Mouse (Mus musculus) C2C12 (cell line): Measurements from ENCODE around the gene Ces2g. TPM values are rescaled to one million over a fixed set of nuclear protein-coding genes. Genes with fewer than 3 reads are reported as not detected.

Source experiments
- H3K27me3 ChIP-seq: one replicate; pipeline ENCODE4 v1.6.1; 2011; ENCODE audit not compliant: control insufficient read depth, insufficient read depth, insufficient read length
- H3K36me3 ChIP-seq: one replicate; pipeline ENCODE4 v1.6.1; 2011; ENCODE audit not compliant: control insufficient read depth, insufficient read depth
- H3K4me3 ChIP-seq: one replicate; pipeline ENCODE4 v1.5.1; 2011; ENCODE audit warnings: mild to moderate bottlenecking, control low read depth; ENCODE audit not compliant: poor library complexity, insufficient read depth, severe bottlenecking
- H3K79me2 ChIP-seq: one replicate; pipeline ENCODE4 v1.6.1; 2011; ENCODE audit not compliant: control insufficient read depth, insufficient read depth
- H3K79me3 ChIP-seq: one replicate; pipeline ENCODE4 v1.6.1; 2011; ENCODE audit warnings: low read depth, control low read depth
- H3ac ChIP-seq: one replicate; pipeline ENCODE3; 2011; ENCODE audit warnings: low read depth; ENCODE audit not compliant: control insufficient read depth, insufficient read length
- CEBPB ChIP-seq: IDR thresholded peaks from one replicate; pipeline ENCODE4 v1.6.1; 2011; ENCODE audit warnings: low read depth, mild to moderate bottlenecking, control low read depth, moderate library complexity
- CTCF ChIP-seq: IDR thresholded peaks from one replicate; pipeline ENCODE4 v1.5.1; 2011; ENCODE audit not compliant: control insufficient read depth, insufficient read depth, insufficient read length
- FOSL1 ChIP-seq: IDR thresholded peaks from one replicate; pipeline ENCODE4 v1.8.0; 2011; ENCODE audit warnings: mild to moderate bottlenecking, low read length; ENCODE audit not compliant: poor library complexity, insufficient read depth, severe bottlenecking
- MAX ChIP-seq: IDR thresholded peaks from one replicate; pipeline ENCODE4 v1.6.1; 2011; ENCODE audit warnings: mild to moderate bottlenecking, control low read depth
- MYOD1 ChIP-seq: IDR thresholded peaks from one replicate; pipeline ENCODE4 v1.6.1; 2011; ENCODE audit warnings: low read depth; ENCODE audit not compliant: control insufficient read depth, insufficient read length
- MYOG ChIP-seq: IDR thresholded peaks from one replicate; pipeline ENCODE4 v1.6.1; 2011; ENCODE audit not compliant: control insufficient read depth, insufficient read length; ENCODE audit errors: extremely low read depth
- USF1 ChIP-seq: IDR thresholded peaks from one replicate; pipeline ENCODE4 v1.6.1; 2011; ENCODE audit warnings: low read depth, mild to moderate bottlenecking, control low read depth, moderate library complexity
- polyA plus RNA-seq: library from polyadenylated mRNA; unstranded; fragments of >200 nt; fragmentation: generic; extraction: Trizol; gene quantifications from one replicate; pipeline ENCODE4 v1.2.1, GENCODE M21; 2012; ENCODE audit warnings: missing spikeins

Gene Ces2g
- polyA plus RNA-seq, 1 experiment = 0.08 TPM

- TF ChIP-seq MAX = no peak
- TF ChIP-seq MYOG = no peak
- TF ChIP-seq CTCF = no peak
- no peak for TF ChIP-seq FOSL1
- TF ChIP-seq USF1 = no peak
- TF ChIP-seq MYOD1 = no peak
- TF ChIP-seq CEBPB = no peak
- Histone ChIP-seq H3K36me3 (no peaks in the 10 kb centered on the region), H3K4me3 (no peak overlapping the region)
Measured at GRCm38 (mm10) chr8:104962229-104962901, 847 bp downstream of the Ces2g start.

GRCm38 (mm10) chr8:104963375-104963894 is 1.9 kb downstream of the Ces2g start:
- no peaks in the 10 kb centered on the region for H3K27me3 ChIP-seq
- H3K79me2 ChIP-seq = no peaks in the 10 kb centered on the region
- H3K4me3 ChIP-seq = no peak overlapping the region
- TF ChIP-seq CEBPB = no peak
- no peak overlapping the region for H3ac ChIP-seq
- H3K79me3 ChIP-seq = no peaks in the 10 kb centered on the region
- H3K36me3 ChIP-seq = no peaks in the 10 kb centered on the region

More at GRCm38 (mm10) chr8:104962229-104962901, 847 bp downstream of the Ces2g start:
- no peak overlapping the region for H3ac ChIP-seq
- H3K79me3 ChIP-seq = no peaks in the 10 kb centered on the region
- H3K79me2 ChIP-seq = no peaks in the 10 kb centered on the region
- no peaks in the 10 kb centered on the region for H3K27me3 ChIP-seq

DNA sequence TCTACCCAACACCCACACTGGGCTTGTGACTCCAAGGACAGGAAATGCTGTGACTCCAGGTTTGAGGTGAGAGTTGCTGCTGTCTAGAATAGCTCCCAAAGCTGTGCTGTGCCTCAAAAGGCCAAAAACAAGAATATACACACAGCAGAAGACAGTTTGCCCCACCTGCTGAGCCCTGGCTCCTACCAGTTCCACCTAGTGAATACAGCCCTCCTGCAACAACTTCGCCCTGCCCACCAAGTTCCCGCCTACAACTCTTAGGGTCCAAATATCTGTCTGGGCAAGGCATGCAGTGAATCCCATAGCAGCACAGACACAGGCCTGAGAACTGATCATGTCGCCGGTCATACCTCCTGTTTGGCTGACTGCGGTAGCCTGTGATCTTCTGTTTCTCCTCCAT is 22.6 kb downstream of the Ces2g start:
- Histone ChIP-seq H3K79me3 (no peaks in the 10 kb centered on the region), H3K27me3 (no peaks in the 10 kb centered on the region), H3K36me3 (no peaks in the 10 kb centered on the region), H3K4me3 (no peak overlapping the region), H3ac (no peak overlapping the region), H3K79me2 (no peaks in the 10 kb centered on the region)
- no peak for TF ChIP-seq FOSL1
- TF ChIP-seq MYOG = no peak
- TF ChIP-seq CTCF = no peak
- TF ChIP-seq CEBPB = no peak
- no peak for TF ChIP-seq USF1
- no peak for TF ChIP-seq MYOD1
- no peak for TF ChIP-seq MAX

DNA sequence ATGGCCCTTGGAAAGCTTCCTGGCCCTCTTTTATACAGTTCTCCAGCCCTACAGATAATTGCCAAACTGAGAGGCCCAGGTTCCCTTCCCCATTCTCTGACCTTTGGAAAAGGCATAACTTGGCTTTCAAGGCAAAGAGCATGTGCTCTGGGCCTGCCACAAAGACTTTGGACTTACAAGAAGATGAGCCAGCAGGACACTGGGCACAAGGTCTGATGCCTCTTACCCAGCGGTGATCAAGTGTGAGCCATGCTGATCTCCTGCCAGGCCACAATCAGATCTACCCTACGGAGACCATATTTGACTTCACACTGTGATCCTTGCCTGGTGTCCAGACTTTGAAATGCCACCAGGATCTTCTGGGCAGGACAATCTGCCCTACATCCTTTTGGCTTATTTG is 23.4 kb downstream of the Ces2g start:
- Histone ChIP-seq H3ac (no peak overlapping the region), H3K36me3 (no peaks in the 10 kb centered on the region), H3K4me3 (no peak overlapping the region), H3K27me3 (no peaks in the 10 kb centered on the region), H3K79me3 (no peaks in the 10 kb centered on the region), H3K79me2 (no peaks in the 10 kb centered on the region)
- TF ChIP-seq CEBPB = no peak
- no peak for TF ChIP-seq MYOD1
- no peak for TF ChIP-seq USF1
- no peak for TF ChIP-seq CTCF
- no peak for TF ChIP-seq MAX
- TF ChIP-seq MYOG = no peak
- no peak for TF ChIP-seq FOSL1

GRCm38 (mm10) chr8:104998191-104998590 is 36.7 kb downstream of the Ces2g start:
- Histone ChIP-seq H3ac (no peak overlapping the region), H3K79me2 (no peaks in the 10 kb centered on the region), H3K79me3 (no peaks in the 10 kb centered on the region), H3K4me3 (no peak overlapping the region), H3K36me3 (no peaks in the 10 kb centered on the region), H3K27me3 (no peaks in the 10 kb centered on the region)
- no peak for TF ChIP-seq USF1
- TF ChIP-seq MAX = no peak
- TF ChIP-seq MYOD1 = no peak
- no peak for TF ChIP-seq CEBPB
- no peak for TF ChIP-seq MYOG
- no peak for TF ChIP-seq FOSL1
- TF ChIP-seq CTCF = no peak

DNA sequence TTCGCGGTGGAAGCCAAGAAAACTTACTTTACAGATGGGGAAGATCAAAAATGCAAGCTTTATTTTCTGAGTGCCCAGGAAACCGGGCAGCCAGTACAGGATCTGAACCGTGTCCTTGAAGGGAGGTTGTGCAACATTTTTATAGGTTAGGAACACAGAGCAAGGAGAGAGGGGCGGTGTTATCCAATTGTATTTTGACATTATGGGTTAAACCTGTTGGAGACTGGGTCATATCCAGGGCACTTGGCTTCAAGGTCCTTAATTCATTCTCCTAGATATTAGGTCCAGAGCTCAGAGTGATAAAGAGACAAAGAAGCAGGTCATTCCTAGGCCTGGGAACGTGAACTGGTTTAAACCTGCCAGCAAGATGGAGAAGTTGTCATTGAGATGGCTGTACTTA is 37.7 kb downstream of the Ces2g start:
- Histone ChIP-seq H3K36me3 (no peaks in the 10 kb centered on the region), H3K27me3 (no peaks in the 10 kb centered on the region), H3K4me3 (no peak overlapping the region), H3K79me3 (no peaks in the 10 kb centered on the region), H3K79me2 (no peaks in the 10 kb centered on the region), H3ac (no peak overlapping the region)
- TF ChIP-seq FOSL1 (no peak), MAX (no peak), MYOG (no peak), USF1 (no peak), CEBPB (no peak), CTCF (no peak), MYOD1 (no peak)
